7 mouse cellular contexts compared by ENCODE assay signal in the genomic region with DNA sequence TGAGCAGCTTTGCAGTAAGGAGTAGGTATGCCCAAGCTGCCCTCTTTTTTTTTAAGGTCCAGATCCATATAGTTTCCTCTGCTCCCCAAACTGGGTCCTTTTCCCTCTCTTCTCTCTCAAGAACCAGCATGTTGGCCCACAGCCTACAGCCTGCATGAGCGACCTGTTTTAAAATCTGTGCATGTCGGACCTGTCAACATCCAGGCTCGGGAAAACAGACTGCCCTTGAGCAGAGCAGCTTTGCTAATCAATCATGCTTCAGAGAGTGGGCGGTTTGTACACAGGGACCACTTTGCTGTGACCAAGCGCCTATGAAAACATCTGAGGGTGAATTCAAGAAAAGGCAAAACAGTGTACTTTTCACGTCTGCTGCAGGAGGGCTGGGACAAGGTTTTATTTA.
DNase-seq lines count a peak whose midpoint lies in the region; ATAC-seq and TF ChIP-seq lines count a peak whose summit lies in the region.

No protein-coding gene starts in this region.

- peak; percentile 32 for DNase-seq in lung, embryonic 14.5 days
- no peak for DNase-seq in lung, postnatal 10 days
- peak; percentile 19 for DNase-seq in cerebellum, adult 11 months
- DNase-seq in embryonic facial prominence, embryonic 10.5 days (ENCODE audit: low spot score): no peak
- DNase-seq in limb, embryonic 11.5 days (ENCODE audit: low spot score): peak; percentile 38
- DNase-seq in thymus, postnatal 10 days (ENCODE audit: low spot score in 2 of 2): no peak
- no peak for DNase-seq in thymus, postnatal 14 days

- peak overlapping the region; percentile 1; the same call in 1 of the 2 replicates for H3K27ac ChIP-seq in lung, embryonic 14.5 days (ENCODE audit: low read depth)
- peak overlapping the region; percentile 40; the same call in 1 of the 2 replicates for H3K27ac ChIP-seq in embryonic facial prominence, embryonic 10.5 days (replicated peaks)
- H3K27ac ChIP-seq in limb, embryonic 11.5 days (replicated peaks; ENCODE audit: low read depth, low read length): no peak overlapping the region

- H3K4me1 ChIP-seq in lung, embryonic 14.5 days (ENCODE audit: insufficient read depth): peaks cover 14% of the 10 kb centered on the region
- peaks cover 15% of the 10 kb centered on the region for H3K4me1 ChIP-seq in embryonic facial prominence, embryonic 10.5 days
- H3K4me1 ChIP-seq in limb, embryonic 11.5 days (ENCODE audit: control insufficient read depth, insufficient read depth, low read length): peaks cover 6% of the 10 kb centered on the region; the same call in 1 of the 2 replicates

- ATAC-seq in lung, embryonic 14.5 days (ENCODE audit: insufficient read depth): peak; percentile 77; the same call in 1 of the 2 replicates
- no peak for ATAC-seq in limb, embryonic 11.5 days (ENCODE audit: insufficient number of reproducible peaks, low FRiP score, low TSS enrichment, low read depth)

- H3K36me3 ChIP-seq in lung, embryonic 14.5 days (ENCODE audit: insufficient read depth): no peaks in the 10 kb centered on the region
- H3K36me3 ChIP-seq in embryonic facial prominence, embryonic 10.5 days (replicated peaks): no peaks in the 10 kb centered on the region
- H3K36me3 ChIP-seq in limb, embryonic 11.5 days (ENCODE audit: control insufficient read depth, insufficient read depth, low read length): no peaks in the 10 kb centered on the region

- H3K27me3 ChIP-seq in lung, embryonic 14.5 days (ENCODE audit: insufficient read depth, low read length): no peaks in the 10 kb centered on the region
- no peaks in the 10 kb centered on the region for H3K27me3 ChIP-seq in embryonic facial prominence, embryonic 10.5 days (replicated peaks; ENCODE audit: low read depth, poor library complexity, severe bottlenecking)
- no peaks in the 10 kb centered on the region for H3K27me3 ChIP-seq in limb, embryonic 11.5 days (ENCODE audit: control insufficient read depth, insufficient read depth, low read length)

- 10% methylated on average over 6 of the region's 6 CpGs for WGBS in lung, embryonic 14.5 days
- 46% methylated on average over 6 of the region's 6 CpGs for WGBS in embryonic facial prominence, embryonic 10.5 days
- 29% methylated on average over 6 of the region's 6 CpGs for WGBS in limb, embryonic 11.5 days

- H3K4me3 ChIP-seq in lung, embryonic 14.5 days (ENCODE audit: low read depth, low read length): no peak overlapping the region
- no peak overlapping the region for H3K4me3 ChIP-seq in embryonic facial prominence, embryonic 10.5 days
- no peak overlapping the region for H3K4me3 ChIP-seq in limb, embryonic 11.5 days (ENCODE audit: low read depth, low read length)

- no peaks in the 10 kb centered on the region for H3K9me3 ChIP-seq in lung, embryonic 14.5 days (ENCODE audit: low read depth, low read length)
- H3K9me3 ChIP-seq in embryonic facial prominence, embryonic 10.5 days: no peaks in the 10 kb centered on the region
- no peaks in the 10 kb centered on the region for H3K9me3 ChIP-seq in limb, embryonic 11.5 days (ENCODE audit: control insufficient read depth, low read length)

- no peak overlapping the region for H3K9ac ChIP-seq in lung, embryonic 14.5 days
- no peak overlapping the region for H3K9ac ChIP-seq in limb, embryonic 11.5 days (ENCODE audit: low read length)

- peak overlapping the region; percentile 1; the same call in 1 of the 2 replicates for H3K4me2 ChIP-seq in lung, embryonic 14.5 days
- no peak overlapping the region for H3K4me2 ChIP-seq in limb, embryonic 11.5 days (ENCODE audit: low read depth, severe bottlenecking)

- TF ChIP-seq CTCF in lung, embryonic 14.5 days (IDR thresholded peaks at IDR 0.05; ENCODE audit: low read depth): no peak

Comparison
In these comparisons a context has a peak if more than half of its experiments do, and no peak if none do; other contexts are left out.
1. DNase-seq: peak in lung, embryonic 14.5 days (single experiment), cerebellum, adult 11 months (single experiment) and limb, embryonic 11.5 days (single experiment); none in lung, postnatal 10 days (single experiment), embryonic facial prominence, embryonic 10.5 days (single experiment), thymus, postnatal 10 days (0 of 2) and thymus, postnatal 14 days (single experiment).